Mouse (Mus musculus): ENCODE data around the gene Pkig.

Pkig gene

DNA sequence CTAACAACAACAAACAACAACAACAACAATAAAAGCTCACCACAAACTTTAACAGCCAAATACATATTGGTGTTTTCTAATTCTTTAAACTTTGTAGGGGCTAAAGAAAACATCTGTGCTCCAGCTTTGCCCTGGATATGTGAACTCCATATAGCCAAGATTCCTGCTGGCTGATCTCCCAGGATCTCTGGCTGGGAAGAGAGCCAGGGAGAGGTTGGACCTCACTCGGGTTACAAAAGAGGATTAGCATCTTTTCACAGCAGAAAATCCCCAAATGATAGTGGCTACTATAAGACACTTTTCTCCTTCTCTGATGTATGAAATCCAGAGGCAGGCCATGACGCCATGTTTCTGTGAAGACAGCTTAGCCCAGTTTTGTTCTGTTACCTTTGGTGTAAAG lies 98.5 kb downstream of the Pkig start:
- DNase-seq (ENCODE audit: low spot score in 2 of 2): peak; percentile 32 to 69

GRCm38 (mm10) chr2:163758146-163758545 lies 100.0 kb downstream of the Pkig start:
- no peak for DNase-seq (ENCODE audit: low spot score in 2 of 2)

- DNase-seq (ENCODE audit: low spot score in 2 of 2): no peak
These were observed 102.4 kb downstream of the Pkig start for GRCm38 (mm10) chr2:163760589-163760988.

- no peak for DNase-seq (ENCODE audit: low spot score in 2 of 2)
These were observed 103.2 kb downstream of the Pkig start for GRCm38 (mm10) chr2:163761402-163761801.

DNA sequence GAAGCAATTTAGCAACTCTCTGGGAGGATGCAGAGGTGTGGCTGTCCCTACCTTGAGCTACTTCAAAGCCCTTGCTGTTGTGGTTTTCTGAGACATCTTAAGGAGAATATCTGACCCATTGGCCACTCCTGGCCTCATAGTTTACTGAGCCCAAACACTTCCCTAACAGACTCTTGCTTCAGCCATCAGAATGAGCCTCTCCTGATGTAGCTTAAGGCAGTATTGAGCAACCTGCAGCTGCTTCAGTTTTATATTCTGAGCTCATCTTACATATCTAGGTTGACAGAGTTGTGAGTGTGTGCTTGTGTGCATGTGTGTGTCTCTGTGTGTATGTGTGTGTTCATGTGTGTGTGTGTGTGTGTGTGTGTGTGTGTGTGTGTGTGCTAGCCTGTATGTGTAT lies 108.1 kb downstream of the Pkig start:
- DNase-seq (ENCODE audit: low spot score in 2 of 2): no peak

GRCm38 (mm10) chr2:163766890-163767289 lies 108.7 kb downstream of the Pkig start:
- no peak for DNase-seq (ENCODE audit: low spot score in 2 of 2)

DNA sequence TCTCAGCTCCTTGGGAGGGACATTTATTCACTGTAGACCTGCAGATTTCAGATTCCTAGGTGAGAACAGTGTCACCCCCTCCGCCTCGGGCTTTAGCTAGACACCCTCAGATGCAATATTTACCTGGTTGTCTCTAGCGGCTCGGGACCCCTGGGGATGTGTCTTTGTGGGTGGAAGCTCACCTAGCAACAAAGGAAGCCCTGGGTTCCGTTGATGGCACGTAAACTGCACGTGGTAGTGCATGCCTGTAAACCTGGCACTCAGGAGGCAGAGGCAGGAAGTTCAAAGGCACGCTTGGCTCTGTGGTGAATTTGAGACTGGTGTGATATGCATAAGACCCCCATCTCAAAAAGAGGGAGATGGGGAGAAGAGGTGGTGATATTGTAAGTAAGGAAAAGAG lies 112.5 kb downstream of the Pkig start:
- DNase-seq (ENCODE audit: low spot score in 2 of 2): no peak
